Mouse (Mus musculus) left cerebral cortex, adult 11 months (tissue): ENCODE results near the gene Tlr9.

Experiments used
- DNase-seq: peaks from one replicate; pipeline ENCODE4 v3.0.0; 2022; ENCODE audit warnings: low spot score

Gene Tlr9

GRCm38 (mm10) chr9:106232956-106233355 lies 10.6 kb downstream of the Tlr9 start:
- DNase-seq: no peak

DNA sequence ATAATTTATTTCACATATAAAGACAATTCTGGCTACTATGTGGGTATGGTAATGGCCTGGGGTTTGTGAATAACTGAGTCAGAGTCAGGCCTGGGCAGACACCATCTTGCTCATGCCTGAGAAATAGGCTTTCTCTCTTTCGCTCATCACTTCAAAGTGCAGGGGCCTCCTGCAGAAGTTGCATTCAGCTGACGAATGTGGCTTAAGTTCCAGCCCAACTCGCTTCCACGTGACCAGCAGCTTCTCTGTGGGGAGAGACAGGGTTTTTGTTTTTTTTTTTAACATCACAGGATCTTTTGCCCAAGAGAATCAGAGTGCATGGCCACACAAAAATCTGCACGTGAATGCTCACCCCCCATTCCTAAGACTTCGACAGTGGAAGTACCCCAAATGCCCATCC lies 11.6 kb downstream of the Tlr9 start:
- no peak for DNase-seq

DNA sequence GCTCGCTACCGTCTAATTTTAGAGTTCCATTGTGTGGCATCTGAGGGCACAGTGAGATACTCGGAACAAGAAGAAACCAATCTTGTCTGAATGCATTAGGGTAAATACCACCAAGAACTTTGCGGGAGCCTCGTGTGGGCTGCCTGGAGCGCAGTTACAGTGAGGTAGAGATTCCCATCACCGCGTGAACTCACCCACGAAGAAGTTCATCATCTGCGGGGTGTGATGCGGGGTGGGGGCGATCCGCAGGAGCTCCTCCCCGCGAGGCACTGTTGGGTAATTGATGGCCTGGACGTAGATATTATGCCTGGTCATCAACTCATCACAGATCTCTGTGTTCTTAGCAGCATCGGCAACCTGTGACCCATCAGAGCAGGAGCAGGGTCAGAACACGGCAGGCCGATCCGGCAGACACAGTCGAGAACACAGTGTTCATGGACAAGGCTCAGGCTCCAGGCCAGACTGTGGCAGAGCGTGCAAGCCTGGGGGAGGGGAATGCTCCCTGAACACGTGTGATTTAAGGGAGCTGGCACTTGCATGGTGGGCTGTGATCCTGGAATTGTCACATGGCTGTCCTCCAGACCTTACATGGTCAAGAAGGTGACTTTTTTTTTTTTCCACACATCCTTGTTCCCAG lies 12.9 kb downstream of the Tlr9 start:
- DNase-seq: no peak

DNA sequence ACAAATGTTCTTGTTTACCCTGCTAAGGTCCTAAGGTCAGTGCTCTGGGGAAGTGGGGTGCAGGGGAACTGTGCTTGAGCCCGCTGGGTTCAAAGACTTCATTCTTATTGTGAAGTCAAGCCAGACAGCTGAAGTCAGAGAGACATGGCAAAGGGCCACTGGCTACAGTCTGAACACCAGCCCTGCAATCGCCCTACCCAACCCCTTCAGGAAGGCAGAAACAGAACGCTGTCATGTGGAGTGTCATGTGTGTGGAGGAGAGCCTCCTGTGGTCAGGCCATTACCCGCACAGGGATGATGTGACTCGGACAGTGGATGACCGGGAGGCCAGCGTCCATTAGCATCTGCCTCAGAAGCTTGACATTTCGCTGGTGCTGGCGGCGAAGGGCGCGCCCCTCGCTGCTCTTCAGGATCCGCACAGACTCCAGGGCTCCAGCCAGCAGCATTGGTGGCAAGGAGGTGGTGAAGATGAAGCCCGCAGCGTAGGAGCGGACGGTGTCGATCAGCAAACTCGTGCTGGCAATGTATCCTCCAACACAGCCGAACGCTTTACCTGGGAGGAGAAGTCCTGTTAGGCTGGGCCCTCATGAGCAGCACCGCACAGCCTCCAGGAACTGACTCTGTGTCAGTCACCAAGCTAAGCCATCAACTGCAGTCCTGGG lies 13.9 kb downstream of the Tlr9 start:
- no peak for DNase-seq

DNA sequence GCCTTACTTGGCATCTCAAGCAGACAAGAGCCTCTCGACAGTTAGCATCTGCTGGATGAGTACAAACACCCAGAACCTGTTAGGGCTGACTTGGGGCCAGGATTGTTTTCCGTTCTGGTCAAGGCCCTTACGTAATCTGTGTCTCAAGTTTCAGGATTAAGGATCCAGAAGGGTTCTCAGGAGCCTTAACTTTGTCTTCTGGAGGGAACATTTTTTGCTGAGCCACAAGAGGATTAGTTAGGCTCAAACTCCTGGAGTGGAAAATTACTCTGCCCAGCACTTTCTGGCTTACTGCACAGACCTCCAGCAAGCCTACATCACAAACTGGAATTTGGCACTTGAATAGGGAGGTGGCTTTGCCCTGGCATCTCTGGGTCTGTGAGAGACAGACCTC lies 14.4 kb downstream of the Tlr9 start:
- DNase-seq: no peak

DNA sequence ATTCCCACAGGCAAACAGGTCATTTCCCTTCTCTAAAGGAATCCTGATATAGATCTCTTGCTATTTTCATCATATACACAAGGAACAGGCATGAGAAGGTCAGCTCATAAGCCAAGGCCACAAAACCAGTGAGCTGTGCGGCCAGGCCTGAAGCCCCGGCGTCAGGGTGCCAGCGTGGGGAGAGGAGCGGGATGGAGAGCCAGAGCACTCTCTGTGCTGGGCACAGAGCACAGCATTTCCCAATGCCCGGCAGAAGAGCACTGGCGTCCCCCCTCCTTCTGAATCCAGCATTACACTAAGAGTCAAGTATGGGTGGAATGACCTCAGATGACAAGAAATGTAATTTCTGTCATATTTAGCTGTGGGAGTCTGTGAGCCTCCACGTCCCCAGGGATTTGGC lies 15.0 kb downstream of the Tlr9 start:
- no peak for DNase-seq

GRCm38 (mm10) chr9:106237878-106238277 lies 15.5 kb downstream of the Tlr9 start:
- no peak for DNase-seq

GRCm38 (mm10) chr9:106241541-106242164 lies 19.3 kb downstream of the Tlr9 start:
- DNase-seq: no peak

DNA sequence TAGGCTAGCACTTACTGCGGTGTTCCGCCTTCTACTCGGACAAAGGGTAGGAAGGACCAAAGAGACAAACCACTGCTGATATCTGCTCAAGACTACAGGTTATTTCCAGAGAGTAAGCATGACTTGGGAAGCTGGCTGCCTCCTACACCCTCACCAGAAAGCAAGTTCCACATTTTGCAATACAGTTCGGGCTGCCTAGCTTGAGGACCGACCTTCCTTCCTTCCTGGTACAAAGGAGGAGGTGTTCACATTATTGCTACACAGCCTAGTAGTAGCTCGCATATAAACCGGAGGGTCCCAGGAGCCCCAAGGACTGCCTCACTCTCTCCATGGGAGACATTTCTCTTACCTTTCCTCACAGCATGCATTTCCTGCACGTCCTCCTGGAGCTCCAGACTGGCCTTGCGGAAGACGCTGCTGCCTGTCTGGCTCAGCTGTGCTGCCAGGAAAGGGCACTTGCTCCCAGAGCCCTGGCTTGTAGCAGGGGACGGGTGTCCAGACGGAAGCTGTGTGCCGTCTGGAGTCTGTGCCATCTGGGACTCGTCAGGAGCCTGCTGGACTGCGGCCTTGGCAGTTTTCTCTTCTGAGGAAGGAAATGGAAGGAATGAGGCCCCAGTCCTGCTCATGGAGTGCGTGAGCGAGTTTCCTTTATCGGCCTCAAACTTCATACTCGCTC lies 20.6 kb downstream of the Tlr9 start:
- no peak for DNase-seq

GRCm38 (mm10) chr9:106249550-106249949 lies 27.2 kb downstream of the Tlr9 start:
- no peak for DNase-seq

- no peak for DNase-seq
Observed at GRCm38 (mm10) chr9:106250245-106250644, 27.8 kb downstream of the Tlr9 start.

GRCm38 (mm10) chr9:106251066-106251465 lies 28.7 kb downstream of the Tlr9 start:
- no peak for DNase-seq

DNA sequence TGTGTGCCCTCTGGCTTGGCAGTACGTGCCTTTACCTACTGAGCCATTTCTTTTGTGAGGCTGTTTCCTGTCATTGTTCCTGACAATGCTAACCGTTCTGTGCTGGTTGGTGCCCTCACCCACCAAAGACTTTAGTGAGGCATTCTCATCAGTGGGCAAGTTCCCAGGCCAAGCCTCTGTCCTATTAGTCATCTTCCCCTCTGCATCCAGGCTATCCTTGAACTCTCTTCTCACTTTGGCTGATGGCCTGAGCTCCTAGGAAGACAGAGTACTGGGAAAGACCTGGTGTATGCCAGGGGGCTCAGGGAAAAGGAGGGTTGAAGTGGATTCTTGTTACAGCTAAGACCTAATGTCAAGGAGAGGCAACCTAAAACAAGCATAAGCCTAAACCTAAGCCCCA lies 31.6 kb downstream of the Tlr9 start:
- DNase-seq: no peak

DNA sequence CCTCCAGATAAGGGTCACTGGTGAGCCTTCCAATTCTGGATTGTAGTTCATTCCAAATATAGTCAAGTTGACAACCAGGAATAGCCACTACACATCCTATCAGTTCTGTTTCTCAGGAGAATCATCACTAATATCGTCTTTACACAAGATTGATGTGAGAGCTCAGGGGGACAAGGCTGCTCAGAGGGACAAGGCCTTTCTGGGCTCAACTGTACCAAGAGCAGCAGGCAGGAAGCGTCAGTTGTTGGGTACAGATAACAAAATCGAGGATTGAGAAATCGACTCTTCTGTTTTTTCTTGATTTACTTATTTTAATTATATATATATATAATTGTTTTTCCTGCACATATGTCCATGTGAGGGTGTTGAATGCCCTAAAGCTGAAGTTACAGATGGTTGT lies 36.0 kb downstream of the Tlr9 start:
- DNase-seq: no peak

DNA sequence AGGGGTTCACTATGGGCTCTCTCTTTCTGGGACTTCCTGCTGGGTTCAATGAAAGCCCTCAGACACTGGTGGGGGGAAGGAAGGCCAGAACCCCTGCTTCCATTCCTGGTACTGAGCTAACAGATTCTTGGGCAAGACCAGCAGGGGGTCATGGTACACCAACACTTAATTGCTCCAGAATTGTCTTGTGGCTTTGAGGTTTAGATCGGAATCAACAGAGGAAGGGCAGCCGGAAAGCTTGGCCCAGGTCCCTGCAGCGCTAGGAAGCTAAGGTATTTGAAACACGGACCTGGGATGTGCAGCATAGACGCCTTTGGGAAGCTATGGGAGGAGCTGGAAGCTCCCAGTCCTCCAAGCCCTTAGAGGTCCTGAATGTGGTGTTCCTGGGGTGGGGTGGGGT lies 36.6 kb downstream of the Tlr9 start:
- no peak for DNase-seq

GRCm38 (mm10) chr9:106261058-106261457 lies 38.7 kb downstream of the Tlr9 start:
- no peak for DNase-seq

- DNase-seq: no peak
Observed at GRCm38 (mm10) chr9:106261491-106261890, 39.1 kb downstream of the Tlr9 start.

GRCm38 (mm10) chr9:106262075-106262474 lies 39.7 kb downstream of the Tlr9 start:
- no peak for DNase-seq

GRCm38 (mm10) chr9:106263381-106263924 lies 41.1 kb downstream of the Tlr9 start:
- no peak for DNase-seq

GRCm38 (mm10) chr9:106265358-106266075 lies 43.1 kb downstream of the Tlr9 start:
- DNase-seq: no peak

DNA sequence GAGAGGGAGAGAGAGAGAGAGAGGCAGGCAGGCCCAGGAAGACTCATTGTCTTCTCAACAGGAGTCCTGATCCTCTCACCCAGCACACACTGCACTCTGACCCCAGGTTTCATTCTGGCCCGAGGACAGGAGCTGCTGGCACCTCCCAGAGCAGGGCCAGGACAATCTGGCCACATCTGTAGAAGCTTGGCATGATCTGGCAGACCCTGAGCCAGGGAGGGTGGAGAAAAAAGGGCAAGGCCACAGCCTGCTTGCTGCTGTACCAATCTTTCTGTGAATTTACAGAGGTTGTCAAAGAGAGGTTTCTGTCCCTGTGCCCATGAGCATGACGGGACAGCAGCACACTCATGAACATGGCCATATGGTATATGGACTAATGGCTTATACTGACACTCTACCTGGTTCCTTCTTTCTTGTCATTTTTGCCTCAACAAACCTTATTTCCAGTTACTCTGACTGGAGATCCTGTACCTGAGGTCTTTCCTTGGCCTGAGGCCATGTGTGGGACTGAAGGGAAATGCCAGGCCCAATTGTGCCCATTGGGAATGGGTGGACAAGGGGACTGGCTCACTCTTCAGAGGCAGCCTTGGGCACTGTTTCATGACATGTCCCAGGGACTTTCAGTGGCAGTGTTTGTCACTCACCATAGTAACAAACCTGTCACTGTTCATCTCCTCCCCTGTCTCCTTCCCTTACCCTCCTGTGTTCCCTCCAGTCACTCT lies 44.7 kb downstream of the Tlr9 start:
- no peak for DNase-seq
